Mouse (Mus musculus) bone marrow, adult 2 months (tissue): Measurements from ENCODE around the gene Gm9821. TPM values are rescaled to one million over a fixed set of nuclear protein-coding genes. Genes with fewer than 3 reads are reported as not detected.
A peak's percentile ranks its signal among the peaks of the same experiment; 100 is the strongest.

Experiments
- H3K27ac ChIP-seq: fragments of 200-500 bp; 2 replicates; pipeline ENCODE4 v1.5.1; 2012; ENCODE audit warnings: low read depth, mild to moderate bottlenecking, control low read depth, inconsistent platforms, low read length; ENCODE audit not compliant: control insufficient read depth, poor library complexity, insufficient read depth
- H3K4me1 ChIP-seq: fragments of 200-500 bp; 2 replicates; pipeline ENCODE4 v1.6.1; 2011; ENCODE audit warnings: low read length; ENCODE audit not compliant: control insufficient read depth, insufficient read depth
- H3K4me3 ChIP-seq: fragments of 200-500 bp; replicated peaks from 2 replicates; pipeline ENCODE3; 2011; ENCODE audit warnings: mild to moderate bottlenecking, low read depth, low read length, control low read depth; ENCODE audit not compliant: control insufficient read depth
- CTCF ChIP-seq: fragments of 200-500 bp; IDR thresholded peaks from 2 replicates; pipeline ENCODE4 v1.5.1; 2011; ENCODE audit warnings: low read length, control low read depth; ENCODE audit not compliant: control insufficient read depth, insufficient read depth
- POLR2A ChIP-seq: fragments of 200-500 bp; IDR thresholded peaks from 2 replicates; pipeline ENCODE4 v1.6.1; 2011; ENCODE audit warnings: low read depth, mild to moderate bottlenecking, control low read depth, low read length, borderline replicate concordance; ENCODE audit not compliant: control insufficient read depth
- WGBS: fragments of 180-500 bp; shearing (Covaris S2); methylation state at CpG from one replicate; pipeline ENCODE4 v1.1.7; 2018; 5-methylcytosine and 5-hydroxymethylcytosine counted together
- polyA plus RNA-seq: library from polyadenylated mRNA; stranded (reverse); fragments of >200 nt; gene quantifications from 2 replicates; pipeline ENCODE4 v1.2.4, GENCODE M21; 2011; ENCODE audit warnings: low replicate concordance; ENCODE audit not compliant: missing spikeins, insufficient read depth, insufficient read length

Gm9821 gene
- polyA plus RNA-seq, 1 experiment: not detected

GRCm38 (mm10) chr2:91929936-91930335, 15.6 kb upstream of the Gm9821 start:
- Histone ChIP-seq H3K4me1 (peaks cover 1% of the 10 kb centered on the region; the same call in 1 of the 2 replicates), H3K27ac (no peak overlapping the region), H3K4me3 (no peak overlapping the region)
- 21% methylated on average over 12 of the region's 12 CpGs for whole genome bisulfite sequencing
- TF ChIP-seq CTCF: peak; percentile 76
- no peak for TF ChIP-seq POLR2A

GRCm38 (mm10) chr2:91930761-91931291, 14.7 kb upstream of the Gm9821 start:
- H3K4me1 ChIP-seq: peaks cover 1% of the 10 kb centered on the region; the same call in 1 of the 2 replicates

GRCm38 (mm10) chr2:91931328-91932159, 14.0 kb upstream of the Gm9821 start:
- H3K4me1 ChIP-seq: peaks cover 1% of the 10 kb centered on the region; the same call in 1 of the 2 replicates
- TF ChIP-seq CTCF (no peak), POLR2A (no peak)
- no peak overlapping the region for H3K4me3 ChIP-seq
- 9% methylated on average over 49 of the region's 50 CpGs for WGBS
- H3K27ac ChIP-seq: no peak overlapping the region

More at GRCm38 (mm10) chr2:91930761-91931291, 14.7 kb upstream of the Gm9821 start:
- WGBS: 29% methylated on average over 23 of the region's 23 CpGs
- no peak for TF ChIP-seq POLR2A
- no peak for TF ChIP-seq CTCF
- no peak overlapping the region for H3K27ac ChIP-seq
- no peak overlapping the region for H3K4me3 ChIP-seq

GRCm38 (mm10) chr2:91932160-91932711, 13.3 kb upstream of the Gm9821 start, which contains the start of gene Mdk:
Gene Mdk, minus strand, starts transcription at chr2:91932297.
- Histone ChIP-seq H3K27ac (no peak within 1 kb of the TSS), H3K4me1 (peaks cover 1% of the 10 kb centered on the region; the same call in 1 of the 2 replicates), H3K4me3 (no peak within 1 kb of the TSS)
- TF ChIP-seq CTCF (no peak), POLR2A (no peak)
- WGBS: 19% methylated on average over 16 of the region's 16 CpGs

GRCm38 (mm10) chr2:91932737-91933350, 12.7 kb upstream of the Gm9821 start:
- Histone ChIP-seq H3K4me3 (no peak overlapping the region), H3K27ac (no peak overlapping the region), H3K4me1 (no peaks in the 10 kb centered on the region)
- 47% methylated on average over 6 of the region's 6 CpGs for WGBS
- TF ChIP-seq CTCF (no peak), POLR2A (no peak)

- no peak overlapping the region for H3K4me3 ChIP-seq
- TF ChIP-seq POLR2A (no peak), CTCF (no peak)
- 89% methylated on average over 9 of the region's 9 CpGs for WGBS
- H3K27ac ChIP-seq: no peak overlapping the region
- H3K4me1 ChIP-seq: no peaks in the 10 kb centered on the region
Observed at GRCm38 (mm10) chr2:91933471-91933870, 12.0 kb upstream of the Gm9821 start.

GRCm38 (mm10) chr2:91934016-91934415, 11.5 kb upstream of the Gm9821 start:
- no peaks in the 10 kb centered on the region for H3K4me1 ChIP-seq
- H3K27ac ChIP-seq: no peak overlapping the region
- TF ChIP-seq POLR2A (no peak), CTCF (no peak)
- WGBS: 50% methylated on average over 8 of the region's 8 CpGs
- H3K4me3 ChIP-seq: no peak overlapping the region
